Mouse (Mus musculus) E14TG2a.4 (cell line): Measurements from ENCODE around the gene Cenpx.

Experiments used
- CTCF ChIP-seq: conservative IDR thresholded peaks from 2 replicates; pipeline ENCODE4 v1.5.1; 2014; ENCODE audit warnings: low read length
- NANOG ChIP-seq: IDR thresholded peaks from 2 replicates; pipeline ENCODE4 v1.6.1; 2014; ENCODE audit warnings: borderline replicate concordance, low read length, mixed read lengths
- POU5F1 ChIP-seq: IDR thresholded peaks from 2 replicates; pipeline ENCODE4 v1.6.1; 2014; ENCODE audit warnings: low read length, borderline replicate concordance

- TF ChIP-seq CTCF (no peak), NANOG (no peak), POU5F1 (no peak)
Measured at GRCm38 (mm10) chr11:120719242-120719641, 5.7 kb upstream of the Cenpx start.
